Mouse (Mus musculus): ENCODE data around the gene Gm21704. TPM values are rescaled to one million over a fixed set of nuclear protein-coding genes. Genes with fewer than 3 reads are reported as not detected.
"Not testable (repeated sequence)": the region's sequence is repeated elsewhere in the genome, so short reads cannot be mapped to it uniquely, and the experiment has no call there.

Gm21704 gene
- polyA plus RNA-seq (2014; fragmentation: Nextera tagmentation; extraction: Ambion mirVana) = not detected in 2 replicates

DNA sequence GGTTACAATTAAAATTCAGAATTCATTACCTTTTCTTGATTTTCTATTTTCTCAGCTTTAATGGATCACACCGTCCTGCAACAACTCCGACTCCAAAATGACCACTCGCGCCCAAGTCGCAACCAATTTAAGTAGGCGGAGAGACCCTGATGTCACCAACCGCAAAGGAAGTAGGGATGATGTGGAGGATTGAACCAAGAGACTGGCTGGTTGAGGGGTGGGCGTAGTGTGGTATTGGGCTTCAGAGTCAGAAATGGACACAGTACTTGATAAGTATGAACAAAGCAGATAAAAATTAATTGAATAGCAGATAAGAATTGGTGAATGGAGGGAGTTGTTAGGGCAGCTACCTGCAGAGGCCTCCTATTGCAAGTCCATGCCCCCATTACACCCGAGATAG is at the start of gene Gm21704, which contains the start of gene Gm21708:
Gene Gm21704, minus strand, starts transcription at position 101 of the 400 bp plus-strand sequence.
Gene Gm21708, minus strand, starts transcription at position 101 of the 400 bp plus-strand sequence.
- H3K4me1 ChIP-seq (ENCODE audit: control insufficient read depth, insufficient read depth, low read length); ATAC-seq (ENCODE audit: low FRiP score, low TSS enrichment); H3K4me3 ChIP-seq (replicated peaks; ENCODE audit: low read depth, low read length); H3K27me3 ChIP-seq (ENCODE audit: control insufficient read depth, insufficient read depth, low read length); H3K9me3 ChIP-seq (ENCODE audit: control insufficient read depth, low read length); H3K27ac ChIP-seq (replicated peaks; ENCODE audit: low read depth, low read length); H3K9ac ChIP-seq (replicated peaks; ENCODE audit: low read length); H3K36me3 ChIP-seq (ENCODE audit: control insufficient read depth, insufficient read depth, low read length); H3K4me2 ChIP-seq (ENCODE audit: low read length); DNase-seq: not testable (repeated sequence)
- no CpG with 5 or more reads among the region's 9 CpGs for WGBS

DNA sequence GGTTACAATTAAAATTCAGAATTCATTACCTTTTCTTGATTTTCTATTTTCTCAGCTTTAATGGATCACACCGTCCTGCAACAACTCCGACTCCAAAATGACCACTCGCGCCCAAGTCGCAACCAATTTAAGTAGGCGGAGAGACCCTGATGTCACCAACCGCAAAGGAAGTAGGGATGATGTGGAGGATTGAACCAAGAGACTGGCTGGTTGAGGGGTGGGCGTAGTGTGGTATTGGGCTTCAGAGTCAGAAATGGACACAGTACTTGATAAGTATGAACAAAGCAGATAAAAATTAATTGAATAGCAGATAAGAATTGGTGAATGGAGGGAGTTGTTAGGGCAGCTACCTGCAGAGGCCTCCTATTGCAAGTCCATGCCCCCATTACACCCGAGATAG is 64.7 kb downstream of the Gm21704 start, which contains the start of gene Gm21693:
Gene Gm21693, minus strand, starts transcription at position 101 of the 400 bp plus-strand sequence.
- not testable (repeated sequence) for H3K4me1 ChIP-seq (ENCODE audit: control insufficient read depth, insufficient read depth, low read length); H3K9me3 ChIP-seq (ENCODE audit: control insufficient read depth, low read length); H3K27ac ChIP-seq (replicated peaks; ENCODE audit: low read depth, low read length); DNase-seq; ATAC-seq (ENCODE audit: low FRiP score, low TSS enrichment); H3K4me3 ChIP-seq (replicated peaks; ENCODE audit: low read depth, low read length); H3K36me3 ChIP-seq (ENCODE audit: control insufficient read depth, insufficient read depth, low read length); H3K27me3 ChIP-seq (ENCODE audit: control insufficient read depth, insufficient read depth, low read length); H3K4me2 ChIP-seq (ENCODE audit: low read length); H3K9ac ChIP-seq (replicated peaks; ENCODE audit: low read length)
- no CpG with 5 or more reads among the region's 9 CpGs for WGBS

DNA sequence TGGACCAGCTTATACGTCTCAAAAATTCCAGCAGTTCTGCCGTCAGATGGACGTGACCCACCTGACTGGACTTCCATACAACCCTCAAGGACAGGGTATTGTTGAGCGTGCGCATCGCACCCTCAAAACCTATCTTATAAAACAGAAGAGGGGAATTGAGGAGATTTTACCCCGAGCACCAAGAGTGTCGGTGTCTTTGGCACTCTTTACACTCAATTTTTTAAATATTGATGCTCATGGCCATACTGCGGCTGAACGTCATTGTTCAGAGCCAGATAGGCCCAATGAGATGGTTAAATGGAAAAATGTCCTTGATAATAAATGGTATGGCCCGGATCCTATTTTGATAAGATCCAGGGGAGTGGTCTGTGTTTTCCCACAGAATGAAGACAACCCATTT is 69.3 kb downstream of the Gm21704 start:
- no CpG with 5 or more reads among the region's 11 CpGs for whole genome bisulfite sequencing
- not testable (repeated sequence) for H3K36me3 ChIP-seq (ENCODE audit: control insufficient read depth, insufficient read depth, low read length); H3K9ac ChIP-seq (replicated peaks; ENCODE audit: low read length); H3K4me3 ChIP-seq (replicated peaks; ENCODE audit: low read depth, low read length); H3K27ac ChIP-seq (replicated peaks; ENCODE audit: low read depth, low read length); DNase-seq; H3K4me1 ChIP-seq (ENCODE audit: control insufficient read depth, insufficient read depth, low read length); H3K27me3 ChIP-seq (ENCODE audit: control insufficient read depth, insufficient read depth, low read length); H3K9me3 ChIP-seq (ENCODE audit: control insufficient read depth, low read length); ATAC-seq (ENCODE audit: low FRiP score, low TSS enrichment); H3K4me2 ChIP-seq (ENCODE audit: low read length)

Other genes starting within 250 kb of the Gm21704 start
- gene Gm21677, start 103.7 kb downstream of the Gm21704 start, polyA plus RNA-seq (2014; fragmentation: Nextera tagmentation; extraction: Ambion mirVana) = not detected in 2 replicates
- not detected in 2 replicates for gene Gm21693, start 64.8 kb downstream of the Gm21704 start, polyA plus RNA-seq (2014; fragmentation: Nextera tagmentation; extraction: Ambion mirVana)
- gene Gm21708, start within 50 bp of the Gm21704 start, polyA plus RNA-seq (2014; fragmentation: Nextera tagmentation; extraction: Ambion mirVana) = not detected in 2 replicates

Measured in midbrain, embryonic 14.5 days (tissue).